Mouse (Mus musculus): ENCODE measurements around the gene Aprt.

GRCm38 (mm10) chr8:122610612-122611277, 34.0 kb upstream of the Aprt start:
- TF ChIP-seq MAX (IDR thresholded peaks at IDR 0.05; ENCODE audit: low read length): peak; percentile 11; the same call in 1 of the 2 replicates
- TF ChIP-seq ZMIZ1 (IDR thresholded peaks at IDR 0.05; ENCODE audit: low read depth, low read length): no peak
- no peak for TF ChIP-seq USF1 (IDR thresholded peaks at IDR 0.05; ENCODE audit: low read depth, low read length)
- TF ChIP-seq SIN3A (IDR thresholded peaks at IDR 0.05; ENCODE audit: low read length): peak; percentile 88
- TF ChIP-seq POLR2A (IDR thresholded peaks at IDR 0.05; ENCODE audit: low read depth, low read length): no peak
- no peak for TF ChIP-seq CTCF (conservative IDR thresholded peaks at IDR 0.05 in 1 of 2, IDR thresholded peaks at IDR 0.05 in 1 of 2; ENCODE audit: low read depth in 2 of 2, low read length in 2 of 2)
- no peak for TF ChIP-seq NRF1 (IDR thresholded peaks at IDR 0.05; ENCODE audit: low read depth, low read length)
- no peak for TF ChIP-seq ZKSCAN1 (IDR thresholded peaks at IDR 0.05; ENCODE audit: borderline replicate concordance, low read depth, low read length)
- no peak for TF ChIP-seq CHD1 (IDR thresholded peaks at IDR 0.05; ENCODE audit: low read depth, low read length)

Measured in CH12.LX (cell line).